Mouse (Mus musculus) olfactory bulb, adult 2 months (tissue): ENCODE measurements around the gene Apol9b.
"Not testable (repeated sequence)": the region's sequence is repeated elsewhere in the genome, so short reads cannot be mapped to it uniquely, and the experiment has no call there.

Experiments
- CTCF ChIP-seq: fragments of 200-500 bp; IDR thresholded peaks from 2 replicates; pipeline ENCODE4 v1.5.1; 2012; ENCODE audit warnings: low read depth, mild to moderate bottlenecking, low read length, moderate library complexity; ENCODE audit not compliant: insufficient read depth
- POLR2A ChIP-seq: fragments of 200-500 bp; IDR thresholded peaks from 2 replicates; pipeline ENCODE4 v1.6.1; 2012; ENCODE audit warnings: mild to moderate bottlenecking, low read depth, low read length, moderate library complexity; ENCODE audit not compliant: insufficient read depth

DNA sequence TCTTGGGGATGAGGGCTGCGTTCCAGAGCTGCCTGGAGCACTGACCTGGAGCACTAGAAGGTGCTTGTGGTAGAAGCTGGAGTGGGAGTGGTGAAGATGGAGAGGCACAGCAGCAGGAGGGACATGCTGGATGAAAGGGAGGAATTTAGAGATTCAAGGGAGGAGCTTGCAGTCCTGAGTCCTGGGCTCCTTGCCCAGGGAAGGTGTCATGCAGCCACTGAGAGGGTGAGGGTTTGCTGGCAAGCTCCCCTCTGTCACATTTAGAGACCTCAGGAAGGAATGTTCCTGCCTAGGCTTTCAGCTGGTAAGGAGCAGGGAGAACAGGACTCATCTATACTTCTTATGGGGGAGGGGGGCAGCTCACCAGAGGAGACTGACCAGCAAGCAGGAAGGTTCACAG lies 19.9 kb upstream of the Apol9b start:
- not testable (repeated sequence) for TF ChIP-seq CTCF, POLR2A
